Mouse (Mus musculus) megakaryocyte progenitor cell, adult 5-6 weeks (primary cell): ENCODE data around the gene Nrp2. TPM values are rescaled to one million over a fixed set of nuclear protein-coding genes. Genes with fewer than 3 reads are reported as not detected.
A peak's percentile ranks its signal among the peaks of the same experiment; 100 is the strongest.

ENCODE experiments used
- ATAC-seq: replicated peaks from 2 replicates; pipeline ENCODE4 v1.8.0; 2016; ENCODE audit warnings: mild to moderate bottlenecking, moderate TSS enrichment, inconsistent platforms; ENCODE audit not compliant: poor library complexity
- total RNA-seq, 2 experiments: library from RNA; stranded (forward) in 1 of 2; stranded (reverse) in 1 of 2; fragments of 157-497, 149-512 nt in 1 of 2; fragments of 200-1000 nt in 1 of 2; gene quantifications; 2 replicates each; pipeline versions ENCODE4 v1.2.3 to v1.2.4; 2015 to 2017

The Nrp2 gene
- total RNA-seq, 2 experiments from 2014 or later: 1.5 to 2.9 TPM

DNA sequence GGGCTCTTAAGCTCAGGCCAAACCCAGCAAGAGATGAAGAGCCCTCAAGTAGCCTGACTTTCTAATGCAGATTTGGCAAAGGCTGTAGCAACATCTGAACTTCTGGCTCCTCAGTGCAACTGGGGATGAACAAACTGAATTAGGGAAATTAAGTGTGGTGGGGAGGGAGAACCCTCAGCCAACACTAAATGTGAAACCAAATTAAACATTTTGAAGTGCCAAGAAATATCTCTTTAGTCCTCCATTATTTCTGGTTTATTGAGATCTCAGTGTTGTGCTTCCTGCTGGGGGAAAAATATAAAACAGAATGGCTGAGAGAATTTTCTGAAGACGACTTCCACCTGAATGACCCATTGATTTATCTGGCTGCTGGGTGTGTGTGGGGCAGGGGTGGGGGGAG is 102.9 kb downstream of the Nrp2 start:
- no peak for ATAC-seq

DNA sequence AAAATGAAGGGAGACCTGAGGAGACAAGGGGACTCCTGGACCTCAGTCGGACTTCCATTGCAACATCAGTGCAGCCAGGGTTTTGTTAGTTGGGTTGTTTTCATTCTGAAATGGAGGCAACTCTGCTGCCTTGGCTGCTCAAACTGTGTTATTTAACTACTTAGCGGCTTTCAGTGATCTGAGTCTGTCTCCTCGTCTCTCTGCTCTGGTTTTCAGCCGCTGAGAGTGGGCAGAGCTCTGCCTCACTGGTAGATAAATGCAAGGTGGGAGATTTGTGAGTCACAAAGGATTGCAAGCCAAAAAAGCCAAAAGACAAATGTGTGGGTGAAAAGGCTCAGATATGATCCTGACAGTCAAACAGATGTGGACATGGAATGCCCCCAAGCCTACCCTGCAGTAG is 105.3 kb downstream of the Nrp2 start:
- no peak for ATAC-seq

- ATAC-seq: no peak
Measured at GRCm38 (mm10) chr1:62809601-62810228, 106.6 kb downstream of the Nrp2 start.

- no peak for ATAC-seq
Measured at GRCm38 (mm10) chr1:62811141-62811540, 108.1 kb downstream of the Nrp2 start.

DNA sequence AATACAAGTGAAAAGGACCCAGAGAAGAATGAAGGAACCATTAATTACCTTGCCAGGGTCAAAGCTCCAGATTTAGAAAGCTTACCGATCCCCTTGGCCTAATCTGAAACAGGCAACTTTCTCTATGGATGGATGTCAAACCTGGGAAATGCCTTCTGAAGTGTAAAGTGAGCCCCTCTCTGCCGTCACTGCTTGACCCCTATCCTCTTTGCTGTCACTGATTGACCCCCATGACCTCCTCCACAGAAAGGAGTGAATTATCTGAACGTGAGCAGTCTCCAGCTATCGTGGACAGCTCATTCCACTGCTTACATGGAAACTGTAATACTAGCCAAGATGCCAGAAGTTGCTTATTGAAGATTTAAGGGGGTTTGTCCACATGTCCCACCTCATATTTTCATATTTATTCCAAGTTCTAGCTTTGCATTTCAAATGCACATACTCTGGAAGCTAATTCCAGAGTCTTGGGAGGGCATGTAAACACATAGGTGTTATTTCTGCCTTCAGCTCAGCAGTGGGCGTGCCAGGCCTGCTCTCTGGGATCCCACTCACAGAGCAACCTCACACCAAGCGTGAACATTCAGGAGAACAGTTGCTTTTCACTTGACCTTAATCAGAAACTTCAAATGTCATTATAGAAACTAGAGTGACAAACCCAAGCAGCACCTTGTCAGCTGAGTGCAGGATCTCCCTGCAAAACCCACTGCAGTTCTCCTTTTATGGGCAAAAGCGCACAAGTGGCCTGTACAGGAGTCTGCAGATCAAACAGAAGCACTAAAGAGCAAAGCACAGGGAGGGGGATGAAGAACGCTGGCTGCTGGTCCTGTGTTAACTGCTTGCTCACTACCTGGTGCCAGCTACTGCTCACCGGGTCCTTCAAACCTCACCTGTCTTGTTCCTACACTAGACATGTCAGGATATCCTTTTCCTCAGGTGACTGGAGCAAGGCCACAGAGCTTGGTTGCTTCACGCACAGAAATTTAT is 109.9 kb downstream of the Nrp2 start:
- ATAC-seq: no peak

DNA sequence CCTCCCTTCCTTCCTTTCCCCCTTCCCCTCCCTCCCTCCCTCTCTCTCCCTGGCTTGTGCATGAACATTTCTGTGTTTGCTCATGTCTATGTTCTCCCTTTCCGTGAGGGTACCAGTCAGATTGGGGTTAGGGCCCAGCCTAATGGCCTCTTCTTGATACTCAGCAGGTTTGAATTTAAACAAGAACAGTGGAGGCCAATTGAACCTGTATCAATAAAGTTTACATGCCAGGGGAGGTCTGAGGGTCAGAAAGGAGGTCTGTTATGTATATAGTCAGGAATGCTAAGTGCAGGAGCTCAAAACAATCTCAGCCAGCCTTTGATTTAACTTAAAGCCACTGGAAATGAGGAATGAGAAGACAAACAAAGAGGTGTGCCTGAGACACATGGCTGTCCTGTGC is 110.9 kb downstream of the Nrp2 start:
- no peak for ATAC-seq

DNA sequence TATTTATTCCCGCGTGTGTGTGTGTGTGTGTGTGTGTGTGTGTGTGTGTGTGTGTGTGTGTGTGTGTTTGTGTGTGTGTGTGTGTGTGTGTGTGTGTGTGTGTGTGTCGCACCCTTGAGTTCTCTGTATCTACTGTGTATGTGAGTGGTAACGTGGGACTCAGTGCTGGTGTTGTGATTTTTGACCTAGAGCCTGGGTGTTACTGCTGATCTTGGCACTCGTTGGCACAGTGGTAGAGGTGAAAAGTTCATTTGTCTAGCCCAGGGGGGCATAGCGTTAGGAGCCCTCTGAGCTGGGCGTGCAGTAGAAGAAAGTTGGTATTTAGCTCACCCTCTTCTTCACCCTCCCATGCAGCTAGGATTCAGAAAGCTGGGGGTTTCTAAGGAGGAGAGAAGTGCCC is 114.5 kb downstream of the Nrp2 start:
- no peak for ATAC-seq

GRCm38 (mm10) chr1:62820170-62820569 is 117.1 kb downstream of the Nrp2 start:
- peak; percentile 57; the same call in 1 of the 2 replicates for ATAC-seq

- ATAC-seq: no peak
Measured at GRCm38 (mm10) chr1:62821509-62822398, 118.7 kb downstream of the Nrp2 start.

- no peak for ATAC-seq
Measured at GRCm38 (mm10) chr1:62823549-62824195, 120.6 kb downstream of the Nrp2 start.

- ATAC-seq: no peak
Measured at GRCm38 (mm10) chr1:62825822-62826765, 123.0 kb downstream of the Nrp2 start.

DNA sequence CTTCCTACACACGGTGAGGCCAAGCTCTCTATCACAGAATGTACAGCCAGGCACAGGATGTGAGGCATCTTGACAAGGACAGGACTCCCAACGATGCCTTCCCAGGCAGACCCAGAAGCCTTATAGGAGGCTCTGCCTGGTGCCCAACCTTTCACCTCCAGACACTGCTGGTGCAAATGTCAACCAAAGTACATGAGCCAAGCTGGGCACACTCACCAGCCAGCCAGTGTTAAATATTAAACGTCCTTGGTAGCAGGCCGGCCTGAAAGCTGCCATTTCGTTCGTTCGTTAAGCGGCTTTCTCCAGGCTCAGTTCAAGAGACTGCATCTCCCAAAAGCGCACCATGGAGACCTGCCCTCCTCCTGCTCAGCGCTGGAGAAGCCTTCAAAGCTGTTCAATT is 124.2 kb downstream of the Nrp2 start:
- ATAC-seq: no peak

DNA sequence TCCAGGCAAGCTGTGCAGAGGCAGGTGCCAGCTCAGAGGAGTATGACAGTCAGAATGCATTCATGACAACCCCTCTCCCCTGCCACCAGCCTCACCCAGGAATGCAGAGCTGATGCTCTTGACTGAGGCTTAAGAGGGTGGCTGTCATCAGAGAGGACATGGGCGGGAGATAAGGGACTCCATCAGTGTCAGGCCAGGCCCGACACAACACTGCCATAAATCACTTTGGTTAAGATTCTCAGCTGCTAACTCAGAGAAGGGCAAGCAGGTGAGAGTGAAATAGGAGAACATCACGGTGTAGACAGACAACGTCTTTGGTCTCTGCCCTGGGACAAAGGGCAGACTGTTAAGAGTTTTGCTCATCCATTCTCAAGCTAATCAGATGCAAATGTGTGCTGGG is 125.1 kb downstream of the Nrp2 start:
- no peak for ATAC-seq

- peak; percentile 42 for ATAC-seq
Measured at GRCm38 (mm10) chr1:62829690-62830417, 126.8 kb downstream of the Nrp2 start.

GRCm38 (mm10) chr1:62830418-62830769 is 127.3 kb downstream of the Nrp2 start:
- no peak for ATAC-seq

- 0 out of 2 replicates have a peak, but pooled peaks have one; percentile 6 for ATAC-seq
Measured at GRCm38 (mm10) chr1:62831725-62832455, 128.8 kb downstream of the Nrp2 start.

DNA sequence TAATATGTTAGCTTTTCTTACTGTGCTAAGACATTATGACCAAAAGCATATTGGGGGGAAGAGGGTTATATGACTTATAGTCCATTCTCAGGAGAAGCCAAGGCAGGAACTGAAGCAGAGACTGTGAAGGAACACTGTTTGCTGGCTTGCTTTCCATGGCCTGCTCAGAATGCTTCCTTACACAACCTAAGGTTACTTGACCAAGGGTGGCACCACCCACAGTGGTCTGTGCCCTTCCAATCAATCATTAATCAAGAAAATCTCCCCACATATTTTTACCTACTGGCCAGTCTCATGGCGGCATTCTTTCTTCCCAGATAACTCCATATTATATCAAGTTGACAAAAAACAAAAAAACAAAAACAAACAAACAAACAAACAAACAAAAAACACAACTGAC is 130.3 kb downstream of the Nrp2 start:
- no peak for ATAC-seq
